Mouse (Mus musculus) kidney, adult 2 months (tissue): ENCODE results near the gene Gm5565. TPM values are rescaled to one million over a fixed set of nuclear protein-coding genes. Genes with fewer than 3 reads are reported as not detected.

Experiments used
- DNase-seq: peaks from one replicate; pipeline ENCODE4 v3.0.0; 2021
- H3K27ac ChIP-seq: fragments of 200-500 bp; 2 replicates; pipeline ENCODE4 v1.5.1; 2012; ENCODE audit warnings: low read depth, low read length, control low read depth, inconsistent platforms; ENCODE audit not compliant: insufficient read depth
- H3K27me3 ChIP-seq: fragments of 200-500 bp; replicated peaks from 2 replicates; pipeline ENCODE4 v1.6.1; 2012; ENCODE audit warnings: mild to moderate bottlenecking, moderate library complexity, low read length, inconsistent platforms; ENCODE audit not compliant: control insufficient read depth, insufficient read depth
- H3K36me3 ChIP-seq: fragments of 200-500 bp; 2 replicates; pipeline ENCODE4 v1.6.1; 2012; ENCODE audit warnings: mild to moderate bottlenecking, moderate library complexity, low read length, inconsistent platforms; ENCODE audit not compliant: control insufficient read depth, insufficient read depth
- H3K4me1 ChIP-seq: fragments of 200-500 bp; 2 replicates; pipeline ENCODE4 v1.6.1; 2011; ENCODE audit warnings: low read length; ENCODE audit not compliant: control insufficient read depth, insufficient read depth
- H3K4me3 ChIP-seq: fragments of 200-500 bp; 2 replicates; pipeline ENCODE4 v1.5.1; 2011; ENCODE audit warnings: mild to moderate bottlenecking, low read depth, low read length, control low read depth; ENCODE audit not compliant: insufficient read depth
- CTCF ChIP-seq: fragments of 200-500 bp; conservative IDR thresholded peaks from 2 replicates; pipeline ENCODE4 v1.5.1; 2011; ENCODE audit warnings: low read depth, mild to moderate bottlenecking, control low read depth, low read length, moderate library complexity, mixed read lengths; ENCODE audit not compliant: insufficient read depth, insufficient read length
- POLR2A ChIP-seq: fragments of 200-500 bp; IDR thresholded peaks from one replicate; pipeline ENCODE4 v1.6.1; 2011; ENCODE audit warnings: low read depth, low read length, control low read depth
- WGBS: fragments of 180-500 bp; shearing (Covaris S2); methylation state at CpG from one replicate; pipeline ENCODE4 v1.1.7; 2018; 5-methylcytosine and 5-hydroxymethylcytosine counted together
- polyA plus RNA-seq: library from polyadenylated mRNA; depleted of rRNA; stranded (reverse); fragments of >200 nt; gene quantifications from 2 replicates; pipeline ENCODE4 v1.2.3, GENCODE M21; 2012; rRNA removed

Gene Gm5565
- polyA plus RNA-seq, 1 experiment: not detected

DNA sequence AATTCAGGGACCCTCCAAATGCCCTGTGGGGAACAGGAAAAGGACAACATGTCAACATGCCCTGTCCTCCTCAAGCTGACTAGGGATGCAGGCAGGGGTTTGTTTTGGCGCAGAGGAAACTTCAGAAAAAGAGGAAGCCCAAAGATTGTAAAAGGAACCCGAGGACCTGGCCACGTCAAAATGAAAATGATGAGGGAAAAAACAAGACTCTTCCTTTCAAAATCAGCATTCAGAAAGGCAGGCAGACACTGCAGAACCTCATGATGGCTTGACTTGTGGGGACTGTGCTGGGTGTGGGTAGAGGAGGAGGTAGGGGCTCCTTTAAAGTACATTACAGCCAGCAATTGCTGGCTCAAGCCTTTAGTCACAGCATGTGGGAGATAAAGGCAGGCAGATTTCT lies 9.9 kb downstream of the Gm5565 start:
- H3K4me3 ChIP-seq: no peak overlapping the region
- WGBS: 62% methylated on average over 3 of the region's 3 CpGs
- no peaks in the 10 kb centered on the region for H3K36me3 ChIP-seq

DNA sequence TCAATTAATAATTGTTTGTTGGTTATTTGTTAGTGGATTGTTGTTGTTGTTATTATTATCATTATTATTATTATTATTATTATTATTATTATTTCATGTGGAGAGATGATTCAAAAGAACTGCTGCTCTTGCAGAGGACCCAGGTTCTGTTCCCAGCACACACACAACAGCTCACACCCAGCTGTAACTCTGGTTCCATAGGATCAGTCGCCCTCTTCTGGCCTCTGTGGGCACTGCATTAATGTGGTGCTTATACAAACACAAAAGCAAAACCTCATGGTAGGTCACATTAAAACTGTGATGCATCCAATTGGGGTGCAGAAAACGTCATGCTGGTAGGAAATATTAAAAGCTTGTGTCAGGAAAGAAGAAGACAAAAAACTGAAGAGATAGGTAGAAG lies 12.4 kb downstream of the Gm5565 start:
- no peaks in the 10 kb centered on the region for H3K4me1 ChIP-seq
- 0 out of 2 replicates have a peak, but pooled peaks have one; percentile 9 for TF ChIP-seq CTCF
- no peak for TF ChIP-seq POLR2A
- DNase-seq: no peak
- no peak overlapping the region for H3K27ac ChIP-seq
- H3K27me3 ChIP-seq: no peaks in the 10 kb centered on the region
- WGBS: 47% methylated on average over 2 of the region's 2 CpGs
- H3K36me3 ChIP-seq: no peaks in the 10 kb centered on the region
- no peak overlapping the region for H3K4me3 ChIP-seq

More for the DNA sequence above, 9.9 kb downstream of the Gm5565 start:
- Histone ChIP-seq H3K27me3 (no peaks in the 10 kb centered on the region), H3K4me1 (no peaks in the 10 kb centered on the region), H3K27ac (no peak overlapping the region)
- TF ChIP-seq CTCF (no peak), POLR2A (no peak)
- DNase-seq: no peak

Other genes with a start within 250 kb of the Gm5565 start
- not detected in 2 replicates for gene Cyp3a25, start 150.9 kb downstream of the Gm5565 start, polyA plus RNA-seq
- not detected in 2 replicates for gene Cyp3a59, start 81.3 kb downstream of the Gm5565 start, polyA plus RNA-seq
- not detected in 2 replicates for gene Gm6309, start 10.2 kb upstream of the Gm5565 start, polyA plus RNA-seq
- 1.7 and 2.1 TPM in 2 replicates for gene 1700001J03Rik, start 24.8 kb upstream of the Gm5565 start, polyA plus RNA-seq
- gene Rnf6, start 61.0 kb upstream of the Gm5565 start, polyA plus RNA-seq: 34.8 and 36.2 TPM in 2 replicates
- 34.5 and 38.4 TPM in 2 replicates for gene Cdk8, start 70.7 kb upstream of the Gm5565 start, polyA plus RNA-seq
- 5.9 and 6.4 TPM in 2 replicates for gene Wasf3, start 224.4 kb upstream of the Gm5565 start, polyA plus RNA-seq